Mouse (Mus musculus) lung, adult 2 months (tissue): ENCODE data around the gene Tspyl3.

Source experiments
- CTCF ChIP-seq: fragments of 200-500 bp; IDR thresholded peaks from 2 replicates; pipeline ENCODE4 v1.5.1; 2011; ENCODE audit warnings: mild to moderate bottlenecking, low read length, control low read depth; ENCODE audit not compliant: insufficient read depth
- POLR2A ChIP-seq: fragments of 200-500 bp; IDR thresholded peaks from 2 replicates; pipeline ENCODE4 v1.6.1; 2011; ENCODE audit warnings: low read depth, mild to moderate bottlenecking, control low read depth, low read length, borderline replicate concordance; ENCODE audit errors: extremely low read depth

DNA sequence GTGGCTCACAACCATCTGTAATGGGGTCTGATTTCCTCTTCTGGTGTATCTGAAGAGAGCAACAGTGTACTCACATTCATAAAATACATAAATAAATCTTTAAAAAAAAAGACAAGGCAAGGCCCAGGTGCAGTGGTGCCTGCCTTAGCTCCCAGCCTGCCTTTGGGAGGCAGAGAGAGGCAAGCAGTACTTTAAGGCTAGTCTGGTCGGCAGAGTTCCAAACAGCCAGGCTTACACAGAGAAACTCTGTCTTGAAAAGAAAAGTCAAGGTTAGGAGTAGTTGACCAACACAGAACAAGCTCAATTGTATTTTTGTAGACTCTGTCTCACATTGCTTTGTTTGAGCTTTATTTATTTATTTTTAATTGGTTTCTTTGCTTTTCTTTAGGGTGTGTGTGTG is 22.5 kb downstream of the Tspyl3 start:
- no peak for TF ChIP-seq CTCF
- TF ChIP-seq POLR2A: no peak
